Mouse (Mus musculus): Measurements from ENCODE around the gene Fam241a. TPM values are rescaled to one million over a fixed set of nuclear protein-coding genes. Genes with fewer than 3 reads are reported as not detected.

Fam241a gene
- polyA plus RNA-seq, 1 experiment = 0.57 TPM

- Histone ChIP-seq H3K79me2 (ENCODE audit: control insufficient read depth, insufficient read depth) (no peaks in the 10 kb centered on the region), H3K79me3 (ENCODE audit: low read depth) (no peaks in the 10 kb centered on the region), H3K27me3 (ENCODE audit: control insufficient read depth, insufficient read depth, insufficient read length) (no peaks in the 10 kb centered on the region), H3K4me3 (ENCODE audit: insufficient read depth, poor library complexity, severe bottlenecking) (no peak overlapping the region), H3ac (ENCODE audit: control insufficient read depth, insufficient read length, low read depth) (no peak overlapping the region), H3K36me3 (ENCODE audit: control insufficient read depth, insufficient read depth) (no peaks in the 10 kb centered on the region)
- no peak for TF ChIP-seq MYOD1 (IDR thresholded peaks at IDR 0.05; ENCODE audit: control insufficient read depth, insufficient read length, low read depth)
- no peak for TF ChIP-seq USF1 (IDR thresholded peaks at IDR 0.05; ENCODE audit: low read depth)
- TF ChIP-seq CTCF (IDR thresholded peaks at IDR 0.05; ENCODE audit: control insufficient read depth, insufficient read depth, insufficient read length) = no peak
- no peak for TF ChIP-seq MAX (IDR thresholded peaks at IDR 0.05)
- TF ChIP-seq FOSL1 (IDR thresholded peaks at IDR 0.05; ENCODE audit: insufficient read depth, low read length, poor library complexity, severe bottlenecking) = no peak
- no peak for TF ChIP-seq CEBPB (IDR thresholded peaks at IDR 0.05; ENCODE audit: low read depth)
- TF ChIP-seq MYOG (IDR thresholded peaks at IDR 0.05; ENCODE audit: control insufficient read depth, extremely low read depth, insufficient read length) = no peak
Observed at GRCm38 (mm10) chr3:127915656-127916334, 19.7 kb upstream of the Fam241a start.

- H3K27me3 ChIP-seq (ENCODE audit: control insufficient read depth, insufficient read depth, insufficient read length) = no peaks in the 10 kb centered on the region
- no peak overlapping the region for H3K4me3 ChIP-seq (ENCODE audit: insufficient read depth, poor library complexity, severe bottlenecking)
- TF ChIP-seq USF1 (IDR thresholded peaks at IDR 0.05; ENCODE audit: low read depth) (no peak), MYOD1 (IDR thresholded peaks at IDR 0.05; ENCODE audit: control insufficient read depth, insufficient read length, low read depth) (no peak)
Observed at GRCm38 (mm10) chr3:127913885-127914709, 18.0 kb upstream of the Fam241a start.

GRCm38 (mm10) chr3:127909941-127910340, 13.8 kb upstream of the Fam241a start:
- TF ChIP-seq MYOD1 (IDR thresholded peaks at IDR 0.05; ENCODE audit: control insufficient read depth, insufficient read length, low read depth) (no peak), CEBPB (IDR thresholded peaks at IDR 0.05; ENCODE audit: low read depth) (no peak), MYOG (IDR thresholded peaks at IDR 0.05; ENCODE audit: control insufficient read depth, extremely low read depth, insufficient read length) (no peak)
- no peaks in the 10 kb centered on the region for H3K36me3 ChIP-seq (ENCODE audit: control insufficient read depth, insufficient read depth)
- H3K4me3 ChIP-seq (ENCODE audit: insufficient read depth, poor library complexity, severe bottlenecking) = no peak overlapping the region
- no peaks in the 10 kb centered on the region for H3K79me2 ChIP-seq (ENCODE audit: control insufficient read depth, insufficient read depth)
- no peak overlapping the region for H3ac ChIP-seq (ENCODE audit: control insufficient read depth, insufficient read length, low read depth)
- H3K27me3 ChIP-seq (ENCODE audit: control insufficient read depth, insufficient read depth, insufficient read length) = no peaks in the 10 kb centered on the region
- no peaks in the 10 kb centered on the region for H3K79me3 ChIP-seq (ENCODE audit: low read depth)

More at GRCm38 (mm10) chr3:127913885-127914709, 18.0 kb upstream of the Fam241a start:
- H3ac ChIP-seq (ENCODE audit: control insufficient read depth, insufficient read length, low read depth) = no peak overlapping the region
- H3K79me3 ChIP-seq (ENCODE audit: low read depth) = no peaks in the 10 kb centered on the region
- H3K79me2 ChIP-seq (ENCODE audit: control insufficient read depth, insufficient read depth) = no peaks in the 10 kb centered on the region
- H3K36me3 ChIP-seq (ENCODE audit: control insufficient read depth, insufficient read depth) = no peaks in the 10 kb centered on the region

- H3ac ChIP-seq (ENCODE audit: control insufficient read depth, insufficient read length, low read depth) = peak overlapping the region; percentile 66
- no peaks in the 10 kb centered on the region for H3K27me3 ChIP-seq (ENCODE audit: control insufficient read depth, insufficient read depth, insufficient read length)
- H3K36me3 ChIP-seq (ENCODE audit: control insufficient read depth, insufficient read depth) = no peaks in the 10 kb centered on the region
- peak overlapping the region; percentile 34 for H3K4me3 ChIP-seq (ENCODE audit: insufficient read depth, poor library complexity, severe bottlenecking)
- H3K79me2 ChIP-seq (ENCODE audit: control insufficient read depth, insufficient read depth) = no peaks in the 10 kb centered on the region
- no peaks in the 10 kb centered on the region for H3K79me3 ChIP-seq (ENCODE audit: low read depth)
- no peak for TF ChIP-seq MYOG (IDR thresholded peaks at IDR 0.05; ENCODE audit: control insufficient read depth, extremely low read depth, insufficient read length)
Observed at GRCm38 (mm10) chr3:127894981-127895779, 944 bp downstream of the Fam241a start.

- no peak for TF ChIP-seq MYOD1 (IDR thresholded peaks at IDR 0.05; ENCODE audit: control insufficient read depth, insufficient read length, low read depth)
- TF ChIP-seq MAX (IDR thresholded peaks at IDR 0.05) = no peak
- TF ChIP-seq USF1 (IDR thresholded peaks at IDR 0.05; ENCODE audit: low read depth) = no peak
- TF ChIP-seq CTCF (IDR thresholded peaks at IDR 0.05; ENCODE audit: control insufficient read depth, insufficient read depth, insufficient read length) = no peak
- no peak for TF ChIP-seq FOSL1 (IDR thresholded peaks at IDR 0.05; ENCODE audit: insufficient read depth, low read length, poor library complexity, severe bottlenecking)
- TF ChIP-seq MYOG (IDR thresholded peaks at IDR 0.05; ENCODE audit: control insufficient read depth, extremely low read depth, insufficient read length) = no peak
- TF ChIP-seq CEBPB (IDR thresholded peaks at IDR 0.05; ENCODE audit: low read depth) = no peak
- H3K27me3 ChIP-seq (ENCODE audit: control insufficient read depth, insufficient read depth, insufficient read length) = no peaks in the 10 kb centered on the region
- no peak overlapping the region for H3K4me3 ChIP-seq (ENCODE audit: insufficient read depth, poor library complexity, severe bottlenecking)
- no peaks in the 10 kb centered on the region for H3K36me3 ChIP-seq (ENCODE audit: control insufficient read depth, insufficient read depth)
- H3K79me3 ChIP-seq (ENCODE audit: low read depth) = no peaks in the 10 kb centered on the region
- H3ac ChIP-seq (ENCODE audit: control insufficient read depth, insufficient read length, low read depth) = no peak overlapping the region
- H3K79me2 ChIP-seq (ENCODE audit: control insufficient read depth, insufficient read depth) = no peaks in the 10 kb centered on the region
Observed at GRCm38 (mm10) chr3:127893902-127894301, 2.2 kb downstream of the Fam241a start.
